Mouse (Mus musculus): Measurements from ENCODE around the gene Ube2ql1.

Gene Ube2ql1

DNA sequence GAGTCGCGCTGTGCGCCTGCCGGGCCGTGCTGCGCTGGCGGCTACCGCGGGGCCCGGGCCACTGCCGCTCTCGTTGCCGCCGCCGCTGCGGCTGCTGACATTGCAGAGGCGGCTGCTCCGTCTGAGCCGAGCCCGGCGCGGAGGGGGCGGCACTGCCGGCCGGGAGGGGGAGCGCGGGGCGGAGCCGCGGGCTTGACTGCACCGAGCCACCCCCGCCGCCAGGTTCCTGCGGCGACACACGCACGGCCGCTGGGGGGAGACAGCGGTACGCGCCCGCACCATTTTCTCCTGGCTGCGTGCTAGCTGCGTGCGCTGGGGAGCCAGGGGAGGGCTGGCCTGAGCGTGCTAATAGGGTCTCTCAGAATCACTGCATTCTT, at the start of gene Ube2ql1:
TSS of gene Ube2ql1 (minus strand) at position 131 of the 377 bp plus-strand sequence.
- in situ Hi-C loops (cut with MboI, MseI): loop anchor here (5.0 to 25.0 kb wide), 3 partner anchors 243 to 545 kb away; no protein-coding TSS in a partner anchor

DNA sequence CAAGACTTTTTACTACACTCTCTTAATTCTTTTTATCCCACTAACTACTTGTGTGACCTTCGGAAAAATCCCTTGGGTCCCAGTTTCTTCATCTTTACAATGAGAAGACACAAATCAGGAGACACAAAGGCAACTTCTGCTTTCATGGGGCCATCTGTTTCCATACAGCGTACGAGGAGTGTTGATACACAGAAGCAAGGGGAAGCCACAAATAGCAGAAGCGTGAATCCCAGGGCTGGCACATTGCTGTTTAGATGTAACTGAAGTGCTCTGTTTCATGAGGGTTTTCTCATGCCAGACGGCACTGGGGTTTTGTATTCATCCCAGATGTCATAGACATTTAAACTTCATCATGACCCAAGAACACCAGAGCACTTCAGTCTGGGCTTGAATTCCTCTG, 49.0 kb upstream of the Ube2ql1 start:
- in situ Hi-C loops (cut with MboI, MseI): no loop called here

DNA sequence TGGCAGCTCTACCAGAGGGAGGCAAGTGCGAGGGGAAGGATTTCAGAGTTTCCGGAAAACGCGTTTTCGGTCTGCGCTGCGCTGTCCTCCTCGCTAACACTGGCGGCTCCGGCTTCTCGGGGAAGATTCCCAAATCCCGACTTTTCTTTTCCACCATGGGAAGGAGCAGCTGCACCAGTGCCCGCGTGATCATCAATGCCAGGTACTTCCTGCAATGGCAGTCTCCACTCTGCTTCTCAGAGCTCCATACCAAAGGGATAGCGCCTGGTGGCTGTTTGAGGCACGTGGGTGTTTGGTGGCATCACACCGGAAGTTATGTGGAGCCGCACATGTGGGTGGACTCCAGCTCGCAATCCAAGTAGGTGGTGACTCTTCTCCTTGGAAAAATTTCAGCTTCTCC, 38.5 kb upstream of the Ube2ql1 start:
- in situ Hi-C loops (cut with MboI, MseI): no loop called here

DNA sequence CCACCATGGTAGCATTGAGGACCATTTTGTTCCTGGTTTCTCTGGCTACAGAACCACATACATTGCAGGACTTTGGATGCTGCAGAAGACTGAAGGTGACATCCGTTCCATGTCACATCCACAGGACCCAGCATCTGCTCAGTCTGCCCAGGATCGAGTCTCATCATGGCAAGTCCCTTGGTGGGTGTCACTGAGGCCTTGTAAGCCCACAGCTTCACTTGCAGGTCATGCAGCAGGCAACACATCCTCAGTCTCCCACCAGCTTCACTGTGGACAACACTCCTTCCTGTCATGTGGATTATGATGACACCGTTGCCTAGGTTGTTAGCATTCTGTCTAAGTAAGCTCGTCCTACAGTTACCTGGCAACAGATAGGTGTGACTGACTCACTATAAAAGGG, 32.7 kb upstream of the Ube2ql1 start:
- in situ Hi-C loops (cut with MboI, MseI): no loop called here

DNA sequence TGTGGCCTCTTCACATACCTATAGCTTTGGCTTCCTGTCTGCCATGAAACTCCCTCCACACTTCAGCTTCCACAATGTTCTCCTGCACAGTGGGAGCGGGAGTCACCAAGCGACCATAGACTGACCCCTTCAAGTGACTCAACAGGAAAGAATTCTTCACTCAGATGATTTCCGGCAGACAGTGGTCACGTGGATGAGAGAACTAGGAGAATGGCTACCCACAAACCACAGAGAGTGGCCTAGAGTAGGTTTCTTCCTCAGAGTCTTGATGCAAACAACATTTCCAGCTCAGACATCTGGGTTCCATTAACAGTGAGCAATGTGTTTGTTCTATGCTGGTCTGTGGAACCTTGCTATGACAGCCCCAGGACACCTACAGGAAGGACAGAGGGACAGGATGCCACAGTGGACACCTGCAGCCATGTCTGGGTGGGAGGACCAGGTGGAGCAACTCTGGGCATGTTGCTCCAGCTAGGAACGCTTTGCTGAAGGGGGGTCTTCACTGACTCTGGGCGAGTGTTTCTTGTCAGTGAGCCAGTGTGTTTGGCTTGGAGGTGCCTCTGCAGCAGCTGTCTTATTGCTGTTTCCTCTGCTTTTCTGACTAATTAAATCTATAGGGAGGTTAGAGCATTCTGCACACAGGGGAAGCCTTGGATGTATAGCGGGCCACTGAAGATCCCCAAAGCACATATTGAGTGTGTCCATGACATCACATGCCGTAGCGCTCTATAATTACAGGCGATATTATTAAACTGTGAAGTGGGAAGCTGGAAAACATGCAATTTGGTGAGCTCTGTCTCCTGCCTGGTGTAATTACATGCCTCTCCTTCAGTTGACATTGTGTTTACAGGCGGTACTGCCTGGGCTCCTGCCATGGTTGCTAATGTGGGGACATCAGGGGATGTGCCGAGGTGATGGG, 31.1 kb upstream of the Ube2ql1 start:
- in situ Hi-C loops (cut with MboI, MseI): no loop called here

DNA sequence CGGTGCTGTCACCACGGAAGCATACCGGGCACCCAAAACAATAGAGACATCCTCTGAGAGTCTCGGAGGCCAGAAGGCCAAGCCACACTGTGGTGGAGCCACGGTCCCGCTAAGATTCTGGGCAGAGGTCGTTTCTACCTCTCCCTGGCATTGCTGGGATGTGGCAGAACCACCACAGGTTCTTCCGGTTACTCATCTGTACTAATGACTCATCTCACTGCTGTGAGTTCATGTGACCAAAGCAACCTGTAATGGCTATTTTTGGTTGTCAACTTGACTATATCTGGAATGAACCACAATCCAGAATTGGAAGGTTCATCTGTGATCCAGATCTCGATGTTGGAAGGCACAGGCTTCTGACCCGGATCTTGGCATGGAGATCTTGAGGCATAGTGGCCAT, 28.5 kb upstream of the Ube2ql1 start:
- in situ Hi-C loops (cut with MboI, MseI): no loop called here

DNA sequence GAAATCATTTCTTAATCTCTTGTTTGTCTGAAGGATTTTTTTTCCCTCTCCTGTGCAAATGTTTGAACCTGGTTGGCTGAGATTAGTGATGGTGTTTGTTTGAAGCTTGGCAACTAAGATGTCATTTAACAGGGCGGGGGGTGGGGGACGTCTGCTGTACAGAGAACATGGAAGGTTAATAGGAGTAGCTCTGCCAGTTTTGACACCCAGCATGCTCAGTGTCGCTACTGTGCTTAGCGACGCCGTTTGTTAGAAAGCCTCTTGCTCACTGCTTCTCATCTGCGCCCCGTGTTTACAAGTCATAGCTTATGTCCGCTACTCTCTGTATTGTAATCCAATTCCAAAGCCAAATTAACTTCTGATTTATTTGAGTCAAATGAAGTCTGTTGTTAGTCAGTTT, 25.0 kb upstream of the Ube2ql1 start:
- in situ Hi-C loops (cut with MboI, MseI): no loop called here

DNA sequence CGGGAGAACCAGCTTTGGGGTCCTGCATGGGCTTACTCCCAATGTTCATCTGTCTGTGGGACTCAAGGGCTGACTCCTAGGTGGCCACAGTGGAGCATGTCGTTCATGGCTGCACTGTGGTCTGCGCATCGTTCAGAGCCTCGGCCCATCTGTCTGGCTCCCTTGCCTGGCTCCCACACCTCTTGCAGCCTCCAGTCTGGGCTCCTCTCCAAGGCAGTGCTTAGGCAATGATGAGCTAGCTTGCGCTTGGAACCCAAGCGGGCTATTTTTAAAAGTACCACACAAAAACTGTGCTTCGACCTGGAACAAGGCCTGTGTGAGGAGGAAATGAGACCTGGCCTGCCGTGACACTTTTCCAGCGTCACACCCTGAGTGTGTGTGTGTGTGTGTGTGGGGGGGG, 21.7 kb upstream of the Ube2ql1 start:
- in situ Hi-C loops (cut with MboI, MseI): no loop called here

DNA sequence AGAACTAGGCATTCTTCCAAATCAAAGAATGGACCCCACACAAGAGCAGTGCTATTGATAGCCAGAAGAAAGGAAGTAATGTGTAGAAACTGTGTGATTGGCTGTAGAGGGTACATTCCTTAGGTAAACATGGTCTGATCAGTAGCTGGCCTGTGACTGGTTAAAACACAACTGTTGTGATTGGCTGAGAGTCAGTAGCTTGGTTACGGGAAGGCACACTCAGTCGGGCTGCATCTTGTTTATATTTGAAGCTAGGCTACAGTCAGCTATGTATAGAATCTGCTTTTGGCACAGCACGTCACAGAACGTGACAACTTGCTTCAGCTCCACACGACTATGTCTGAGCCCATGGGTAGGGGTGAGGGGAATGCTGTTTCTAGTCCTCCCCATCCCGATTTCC, 19.3 kb upstream of the Ube2ql1 start:
- in situ Hi-C loops (cut with MboI, MseI): no loop called here

DNA sequence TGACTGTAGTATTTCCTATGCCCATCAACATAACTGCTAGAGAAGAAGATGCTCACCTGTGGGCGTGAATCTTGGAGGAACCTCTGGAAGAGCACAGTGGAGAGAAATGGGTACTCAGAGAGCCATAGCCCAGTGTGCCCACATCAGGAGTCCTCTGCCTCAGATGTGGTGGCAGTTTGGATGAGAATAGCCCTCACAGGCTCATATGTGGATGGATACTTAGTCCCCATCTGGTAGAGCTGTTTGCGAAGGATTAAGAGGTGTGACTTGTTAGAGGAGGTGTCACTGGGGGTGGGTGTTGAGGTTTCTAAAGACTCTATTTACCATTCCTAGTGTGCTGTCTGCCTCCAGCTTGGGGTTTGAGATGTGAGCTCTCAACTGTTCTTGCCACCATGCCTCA, 13.2 kb upstream of the Ube2ql1 start:
- in situ Hi-C loops (cut with MboI, MseI): no loop called here

DNA sequence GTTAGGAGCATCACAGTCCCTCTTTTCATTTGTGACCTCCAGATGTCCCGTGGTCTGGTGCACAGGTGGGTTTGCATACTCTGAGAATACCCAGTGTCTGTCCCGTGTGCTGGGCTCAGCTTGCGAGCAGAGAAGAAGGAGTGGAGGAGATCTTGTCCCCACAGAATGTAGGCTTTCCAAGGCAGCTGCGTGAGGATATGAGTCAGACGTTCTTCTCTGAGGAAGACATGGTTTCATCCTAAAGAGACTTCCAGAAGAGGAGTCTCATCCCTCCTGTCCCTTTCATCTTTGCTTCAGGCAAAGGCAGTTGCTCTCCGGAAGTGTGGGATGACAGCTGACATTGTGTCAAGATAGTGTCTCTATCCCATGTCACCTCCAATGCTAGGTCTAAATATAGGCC, 11.8 kb upstream of the Ube2ql1 start:
- in situ Hi-C loops (cut with MboI, MseI): no loop called here

DNA sequence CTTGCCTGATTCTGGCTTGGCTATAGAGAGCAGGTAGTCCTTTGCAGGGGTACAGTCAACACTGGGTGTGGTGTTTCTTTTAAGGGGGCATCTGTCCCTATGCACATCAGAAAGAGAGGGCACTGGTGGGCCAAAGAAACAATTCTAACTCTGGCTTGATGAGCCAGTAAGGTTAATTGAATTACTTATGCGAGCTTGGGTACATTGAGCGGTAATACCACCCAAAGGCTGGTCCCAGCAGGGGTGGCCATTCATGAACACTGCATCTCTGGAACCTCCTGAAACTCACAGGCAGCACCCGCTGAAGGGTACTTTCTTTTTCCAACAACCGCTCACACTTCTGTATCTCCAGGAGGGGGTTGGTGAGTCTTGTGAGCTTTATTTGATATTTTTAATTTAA, 9.1 kb upstream of the Ube2ql1 start:
- in situ Hi-C loops (cut with MboI, MseI): loop anchor here (10.0 to 25.0 kb wide), 2 partner anchors 239 to 536 kb away; no protein-coding TSS in a partner anchor

DNA sequence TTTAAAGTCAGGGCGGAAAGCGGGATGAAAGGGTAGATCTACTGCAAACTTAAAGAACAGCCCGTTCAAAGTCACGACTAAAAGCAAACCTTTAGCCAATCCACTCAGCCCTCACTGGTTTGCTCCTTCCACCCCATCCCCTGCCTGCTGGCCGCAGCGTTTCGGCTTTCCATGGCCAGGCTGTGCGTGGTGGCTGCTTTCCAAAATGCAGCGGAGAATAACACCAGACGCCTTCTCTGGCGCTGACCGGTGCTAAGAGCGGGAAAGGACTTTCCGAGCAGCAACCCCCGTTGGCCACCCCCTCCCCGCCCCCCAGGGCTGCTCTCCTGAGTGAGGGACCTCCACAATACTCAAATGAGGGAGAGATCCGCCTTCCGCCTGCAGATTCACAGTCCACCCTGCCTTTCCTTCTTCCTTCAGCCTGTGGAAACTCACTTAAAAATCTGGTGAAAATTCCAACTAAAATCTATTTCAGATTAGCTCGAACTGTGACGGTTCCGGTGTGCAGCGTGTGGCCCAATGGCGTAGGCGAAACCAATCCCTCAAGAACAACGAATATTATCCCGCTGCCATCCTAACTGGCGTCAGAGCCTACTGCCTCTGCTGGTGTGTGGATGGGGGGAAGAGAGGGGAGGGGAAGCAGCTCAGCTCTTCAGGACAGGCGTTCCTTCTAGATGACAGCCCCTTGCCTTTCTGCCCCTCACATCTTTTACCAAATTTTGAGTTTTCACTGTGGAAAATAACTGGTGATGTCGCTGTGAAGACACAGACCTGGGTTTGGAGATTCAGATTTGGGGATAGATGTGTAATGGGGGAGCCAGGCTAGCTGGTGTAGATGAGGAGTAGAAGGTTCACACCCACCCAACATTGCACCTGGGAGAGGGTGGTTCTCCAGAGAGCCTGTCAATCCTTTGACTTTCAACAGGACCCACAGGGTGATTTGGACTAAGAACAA, 919 bp upstream of the Ube2ql1 start:
- in situ Hi-C loops (cut with MboI, MseI): loop anchor here (5.0 to 25.0 kb wide), 3 partner anchors 242 to 544 kb away; no protein-coding TSS in a partner anchor

DNA sequence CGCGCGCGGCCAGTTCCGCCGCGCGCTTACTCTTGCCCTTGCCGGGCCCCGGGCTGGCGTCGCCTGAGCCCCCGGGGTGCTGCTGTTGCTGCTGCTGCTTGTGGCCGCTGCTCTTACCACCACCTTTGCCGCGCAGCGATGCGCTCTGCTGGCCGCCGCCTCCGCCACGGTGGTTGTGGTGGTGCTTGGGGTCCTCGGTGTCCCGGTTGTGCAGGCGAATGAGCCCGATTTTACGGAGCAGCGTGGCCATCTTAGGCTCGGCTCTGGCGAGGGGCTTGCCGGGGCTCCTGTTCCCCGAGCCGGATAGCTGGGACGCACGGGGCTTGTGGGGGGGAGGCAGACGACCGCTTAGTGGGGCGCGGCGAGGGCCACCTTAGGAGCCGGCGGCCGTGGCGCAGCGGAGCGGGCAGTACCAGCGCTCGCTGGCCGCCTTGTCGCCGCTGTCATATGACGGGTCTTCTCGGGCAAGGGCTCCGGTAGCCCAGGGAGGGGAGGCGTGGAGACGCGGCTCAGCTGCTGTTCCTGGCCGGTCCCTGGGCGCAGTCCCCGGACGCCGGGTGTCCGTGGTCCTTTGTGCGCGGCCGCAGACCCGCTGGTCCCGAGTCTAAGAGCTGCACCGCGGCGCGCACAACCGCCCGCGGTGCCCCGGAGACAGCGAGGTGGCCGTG, 464 bp downstream of the Ube2ql1 start:
- in situ Hi-C loops (cut with MboI, MseI): loop anchor here in 1 of 2 experiments (25.0 kb wide), 1 partner anchor 248 kb away; no protein-coding TSS in a partner anchor

DNA sequence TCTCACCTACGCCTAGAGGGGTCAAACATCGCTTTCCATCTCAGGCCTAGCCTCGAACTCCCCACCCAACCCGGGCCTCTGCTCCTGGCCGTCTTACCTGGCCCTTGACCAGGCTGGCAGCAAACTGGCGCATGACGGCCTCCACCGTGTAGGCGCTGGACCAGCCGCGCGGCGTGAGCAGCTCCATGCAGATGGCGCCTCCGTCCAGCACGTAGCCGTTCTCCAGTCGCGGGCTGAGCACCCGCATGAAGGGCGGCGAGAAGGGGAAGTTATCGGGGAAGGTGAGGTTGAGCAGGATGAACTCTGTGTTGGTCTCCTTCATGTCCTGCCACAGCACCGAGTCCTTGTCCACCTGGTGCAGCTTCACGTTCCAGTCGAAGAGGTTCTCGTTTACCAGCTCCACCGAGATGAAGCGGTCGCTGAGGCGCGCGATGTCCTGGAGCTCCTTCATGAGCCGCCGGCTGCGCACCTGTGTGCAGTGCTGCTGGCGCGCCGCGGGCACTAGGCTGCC, 1.2 kb downstream of the Ube2ql1 start:
- in situ Hi-C loops (cut with MboI, MseI): loop anchor here in 1 of 2 experiments (25.0 kb wide), 1 partner anchor 249 kb away; no protein-coding TSS in a partner anchor

DNA sequence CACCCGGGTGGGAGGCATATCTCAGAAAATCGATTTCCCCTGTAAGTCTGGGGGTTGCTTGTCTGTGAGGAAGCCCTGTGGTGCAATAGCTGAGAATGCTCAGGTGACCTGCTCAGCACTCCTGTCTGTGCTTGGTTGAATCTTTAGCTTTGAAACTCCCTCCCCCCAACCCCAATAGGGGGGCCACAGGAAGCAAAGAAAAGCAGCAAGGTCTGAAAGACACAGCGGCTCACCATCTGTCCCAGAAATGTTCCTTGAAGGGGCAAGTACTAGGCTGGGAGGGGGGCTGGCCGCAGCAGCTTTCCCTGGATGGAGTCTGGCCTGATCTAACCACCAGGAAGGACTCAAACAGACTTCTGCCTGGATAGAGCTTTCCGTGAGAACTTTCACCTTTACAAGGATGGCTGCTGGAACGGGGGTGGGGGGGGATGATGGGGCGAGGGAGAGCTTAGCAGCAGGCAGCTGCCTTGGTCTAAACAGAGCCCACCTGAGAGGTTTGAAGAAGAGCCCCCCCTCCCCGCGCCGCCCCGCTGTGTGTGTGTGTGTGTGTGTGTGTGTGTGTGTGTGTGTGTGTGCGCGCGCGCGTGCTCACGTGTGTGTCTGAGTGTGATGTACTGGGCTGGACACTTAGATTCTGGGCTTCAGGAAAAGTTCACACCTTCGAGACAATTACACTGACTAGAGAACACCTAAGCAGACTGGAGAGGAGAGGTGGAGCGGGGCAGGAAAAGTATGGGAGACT, 2.1 kb downstream of the Ube2ql1 start:
- in situ Hi-C loops (cut with MboI, MseI): loop anchor here in 1 of 2 experiments (25.0 kb wide), 1 partner anchor 250 kb away; no protein-coding TSS in a partner anchor

DNA sequence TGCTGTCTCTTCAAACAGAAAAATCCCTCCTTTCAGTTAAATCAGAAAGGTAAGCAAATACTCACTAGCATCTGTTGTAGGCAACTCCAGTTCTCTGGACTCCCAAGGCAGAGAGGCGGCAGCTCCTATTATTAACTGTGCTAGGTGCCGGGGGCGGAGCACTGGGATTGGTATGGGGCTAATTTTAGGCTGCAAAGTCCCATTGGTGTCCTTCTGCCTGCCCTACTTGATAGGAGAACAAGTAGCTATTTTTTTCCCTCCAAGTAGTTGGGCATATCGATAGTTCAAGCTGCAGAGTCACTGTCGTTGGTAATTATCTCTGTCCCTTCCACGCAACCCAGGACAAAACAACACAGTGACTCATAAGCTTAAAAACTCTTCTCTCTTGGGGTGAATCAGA, 7.1 kb downstream of the Ube2ql1 start:
- in situ Hi-C loops (cut with MboI, MseI): loop anchor here in 1 of 2 experiments (25.0 kb wide), 1 partner anchor 255 kb away; no protein-coding TSS in a partner anchor

DNA sequence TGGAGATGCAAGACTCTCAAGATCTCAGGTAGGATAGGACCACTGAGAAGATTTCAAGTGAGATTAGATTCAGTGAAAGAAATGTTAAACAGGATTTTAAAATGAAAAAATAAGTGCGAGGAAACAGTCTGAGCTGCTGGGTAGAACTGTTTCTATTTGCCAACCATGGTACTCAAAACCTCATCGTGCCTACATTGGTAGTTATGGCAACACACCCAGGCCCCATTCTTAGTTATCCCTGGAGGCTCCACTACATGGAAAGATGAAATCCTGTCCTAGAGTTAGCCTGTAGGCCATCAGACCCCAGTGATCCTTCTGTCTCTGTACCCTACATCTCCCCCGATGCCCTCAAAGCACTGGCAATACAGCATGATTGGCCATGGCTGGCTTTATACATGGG, 14.3 kb downstream of the Ube2ql1 start:
- in situ Hi-C loops (cut with MboI, MseI): loop anchor here in 1 of 2 experiments (25.0 kb wide), 1 partner anchor 262 kb away; no protein-coding TSS in a partner anchor

DNA sequence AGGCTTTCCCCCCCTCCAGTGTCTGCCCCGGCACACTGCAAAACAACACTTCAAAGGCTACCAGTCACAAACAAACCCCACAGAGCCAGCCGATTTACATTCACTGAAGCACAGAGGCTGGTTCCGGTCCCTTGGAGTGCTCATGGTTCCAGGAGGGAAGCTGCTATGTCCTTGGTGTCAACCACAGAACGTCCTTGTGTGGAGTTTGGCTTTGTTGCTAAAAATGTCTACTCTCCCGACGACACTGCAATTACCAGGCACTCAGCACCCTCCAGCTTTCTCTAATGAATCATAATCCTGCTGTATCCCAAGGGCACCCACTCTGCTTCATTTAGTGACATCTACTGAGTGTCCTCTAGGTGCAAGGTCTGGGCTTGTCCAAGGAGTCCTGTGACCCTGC, 18.5 kb downstream of the Ube2ql1 start:
- in situ Hi-C loops (cut with MboI, MseI): no loop called here
